Mouse (Mus musculus) lung, adult 2 months (tissue): Measurements from ENCODE around the gene Espnl.

ENCODE experiments used
- CTCF ChIP-seq: fragments of 200-500 bp; IDR thresholded peaks from 2 replicates; pipeline ENCODE4 v1.5.1; 2011; ENCODE audit warnings: mild to moderate bottlenecking, low read length, control low read depth; ENCODE audit not compliant: insufficient read depth
- POLR2A ChIP-seq: fragments of 200-500 bp; IDR thresholded peaks from 2 replicates; pipeline ENCODE4 v1.6.1; 2011; ENCODE audit warnings: low read depth, mild to moderate bottlenecking, control low read depth, low read length, borderline replicate concordance; ENCODE audit errors: extremely low read depth

DNA sequence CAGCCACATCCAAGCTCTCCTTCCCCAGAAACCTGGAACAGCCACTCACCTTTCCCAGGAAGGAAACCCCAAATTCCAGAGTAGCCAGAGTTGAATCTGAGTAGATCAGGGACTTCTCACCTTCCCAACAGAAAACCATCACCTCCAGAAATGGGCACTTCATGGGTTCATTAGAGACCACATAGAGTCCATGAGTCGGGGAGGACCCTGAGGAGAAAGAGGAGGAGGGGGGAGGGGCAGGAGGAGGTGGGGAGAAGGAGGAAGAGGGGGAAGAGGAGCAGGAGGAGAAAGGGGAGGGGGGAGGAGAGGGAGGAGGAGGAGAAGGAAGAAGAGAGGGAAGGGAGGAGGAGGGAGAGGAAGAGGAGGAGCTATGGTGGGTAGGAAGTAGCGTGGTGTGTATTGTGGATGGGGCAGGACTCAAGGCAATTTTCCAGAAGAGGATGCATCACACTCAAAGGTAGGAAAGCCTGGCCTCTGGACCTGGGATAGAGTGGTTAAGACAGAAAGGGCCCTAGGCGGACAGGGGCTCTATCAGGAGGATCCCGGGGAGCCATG lies 3.7 kb downstream of the Espnl start:
- TF ChIP-seq CTCF (no peak), POLR2A (no peak)
